Mouse (Mus musculus) left cerebral cortex, postnatal 4 days (tissue): ENCODE results near the gene Znfx1. TPM values are rescaled to one million over a fixed set of nuclear protein-coding genes. Genes with fewer than 3 reads are reported as not detected.
A peak's percentile ranks its signal among the peaks of the same experiment; 100 is the strongest.

ENCODE experiments used
- DNase-seq: peaks from one replicate; pipeline ENCODE4 v3.0.0-alpha.2; 2022
- intact Hi-C: fragments of 180-260 bp; cut with DNase I; formaldehyde crosslinking; loops from one replicate; pipeline ENCODE4 v1.15.1; 2025
- total RNA-seq, 2 experiments: library from RNA; stranded (reverse); gene quantifications; 2 replicates each; pipeline ENCODE4 v1.2.3; 2021

Gene Znfx1
- total RNA-seq, result 10 to 100 TPM; 30.3 to 32.1 TPM

DNA sequence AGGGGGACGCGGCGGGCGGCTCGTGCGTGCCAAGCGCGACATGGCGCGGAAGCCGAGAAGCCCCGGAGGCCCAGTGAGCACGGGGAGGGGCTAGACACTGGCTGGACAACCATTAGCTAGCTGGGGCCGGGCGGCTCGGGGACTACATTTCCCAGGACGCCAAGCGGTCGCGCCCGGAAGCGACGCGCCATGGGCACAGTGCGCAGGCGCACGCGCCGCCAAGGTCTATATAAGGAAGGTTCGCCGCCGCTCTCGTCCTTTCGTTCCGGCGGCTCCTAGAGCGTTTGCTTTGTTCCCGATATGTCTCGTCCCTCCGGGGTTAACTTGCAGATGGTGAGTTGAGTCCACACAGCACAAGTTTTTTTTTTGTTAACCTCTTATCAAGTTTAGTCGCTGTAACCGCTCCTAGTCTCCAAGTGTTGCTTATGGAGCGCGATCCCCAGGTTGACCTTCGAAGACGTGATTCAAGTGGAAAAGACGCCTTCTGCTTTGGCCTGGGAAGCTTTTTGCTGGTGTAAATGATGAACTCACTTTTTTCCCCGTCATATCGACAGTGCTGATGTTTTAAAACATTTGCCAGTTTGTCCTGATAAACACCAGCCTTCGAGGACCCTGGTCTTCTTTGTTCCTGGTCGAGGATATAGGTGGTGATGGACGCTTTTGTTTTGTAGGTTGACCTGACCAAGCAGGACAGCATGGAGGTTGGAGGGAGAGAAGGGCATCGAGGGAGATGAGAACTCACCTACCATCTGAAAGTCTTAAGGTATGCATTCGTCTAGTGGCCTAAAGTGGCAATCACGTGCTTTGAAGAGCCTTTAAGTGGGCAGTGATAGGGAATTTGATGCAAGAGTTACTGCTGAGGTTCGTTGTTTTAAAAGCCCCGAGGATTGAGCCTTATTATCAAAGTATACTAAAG, at the start of gene Znfx1:
TSS of gene Znfx1 (minus strand) at position 51 of the 916 bp plus-strand sequence.
- intact Hi-C loops, result no loop called here
- DNase-seq, result peak; percentile 98

GRCm38 (mm10) chr2:167112259-167112658, 49.4 kb upstream of the Znfx1 start:
- DNase-seq, result peak; percentile 48
- intact Hi-C loops, result no loop called here

DNA sequence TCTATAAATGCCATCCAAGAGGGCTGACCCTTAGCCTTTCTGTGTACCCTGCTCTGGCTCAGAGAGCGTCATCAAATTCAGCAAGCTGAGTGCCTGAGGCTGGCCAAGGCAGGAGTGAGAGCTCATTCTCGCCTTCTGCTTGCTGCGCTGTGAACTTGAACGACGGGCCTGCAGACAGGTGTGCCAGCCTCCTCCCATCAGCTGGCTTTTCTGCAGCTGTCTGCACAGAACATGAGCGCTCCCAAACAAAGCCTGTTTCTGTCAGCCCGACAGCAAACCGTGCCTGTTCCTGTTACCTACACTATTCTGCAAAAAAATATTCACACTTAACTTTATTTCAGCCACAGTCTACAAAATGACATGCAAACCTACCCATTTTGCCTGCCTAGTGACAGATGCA, 46.7 kb upstream of the Znfx1 start:
- no peak for DNase-seq
- intact Hi-C loops, result no loop called here

DNA sequence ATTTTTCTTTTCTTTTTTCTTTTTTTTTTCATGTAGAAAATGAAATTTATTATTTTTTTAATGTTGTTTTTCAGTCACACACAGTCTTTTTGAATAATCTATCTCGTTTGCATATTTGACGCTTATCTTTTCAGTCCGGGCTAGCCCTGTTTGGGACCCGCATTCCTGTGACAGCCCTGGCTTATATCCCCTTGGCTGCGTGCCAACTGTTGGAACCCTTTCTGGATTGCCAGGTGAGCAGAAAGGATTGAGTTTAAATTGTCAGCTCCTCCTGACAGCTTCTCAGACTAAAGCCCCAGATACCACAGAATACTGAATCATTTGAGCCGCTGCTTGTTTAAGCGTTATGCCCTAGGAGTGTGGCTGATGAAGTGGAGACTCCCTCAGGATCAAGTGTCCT, 40.7 kb upstream of the Znfx1 start:
- intact Hi-C loops, result no loop called here

GRCm38 (mm10) chr2:167101743-167102441, 39.1 kb upstream of the Znfx1 start:
- intact Hi-C loops, result no loop called here
- DNase-seq, result no peak

More for the DNA sequence above, 40.7 kb upstream of the Znfx1 start:
- DNase-seq, result peak; percentile 46

DNA sequence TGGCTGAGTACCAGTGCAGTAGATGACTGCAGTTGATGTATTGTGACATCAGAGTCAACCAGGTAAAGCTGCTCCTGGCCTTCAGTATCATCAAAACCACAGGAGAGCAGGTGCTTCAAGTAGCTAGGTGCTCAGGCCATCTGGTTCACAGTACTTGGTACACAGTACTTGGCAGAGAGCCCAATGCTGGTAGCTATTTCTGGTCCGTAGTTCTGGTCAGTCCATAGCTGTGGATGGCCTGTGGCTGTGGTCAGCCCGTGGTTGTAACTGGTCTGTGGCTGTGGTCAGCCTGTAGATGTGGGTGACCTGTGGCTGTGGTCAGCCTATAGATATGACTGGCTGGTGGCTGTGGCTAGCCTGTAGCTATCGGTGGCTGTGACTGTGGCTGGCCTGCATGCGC, 31.9 kb upstream of the Znfx1 start:
- no peak for DNase-seq
- intact Hi-C loops, result no loop called here

GRCm38 (mm10) chr2:167093171-167093900, 30.5 kb upstream of the Znfx1 start:
- intact Hi-C loops, result no loop called here
- no peak for DNase-seq

DNA sequence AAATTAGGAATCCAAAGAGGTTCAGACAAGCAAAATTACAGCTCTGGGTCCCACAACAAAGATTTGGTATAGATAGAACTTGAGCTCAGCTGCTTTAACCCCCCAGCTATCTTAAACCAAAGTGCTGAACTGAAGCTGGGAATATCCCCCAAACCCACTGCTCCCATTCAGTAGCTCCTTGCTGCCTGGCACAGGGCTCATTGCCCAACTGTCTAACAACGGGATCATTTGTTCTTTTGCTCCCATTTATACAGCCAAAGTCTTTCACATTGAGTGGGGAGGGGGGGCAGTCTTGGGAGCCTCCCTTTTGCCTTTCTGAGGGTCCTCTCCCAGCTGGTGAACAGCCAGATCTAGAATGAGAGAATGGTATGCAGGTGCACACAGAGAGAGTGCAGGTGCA, 27.5 kb upstream of the Znfx1 start:
- DNase-seq, result no peak
- intact Hi-C loops, result no loop called here

DNA sequence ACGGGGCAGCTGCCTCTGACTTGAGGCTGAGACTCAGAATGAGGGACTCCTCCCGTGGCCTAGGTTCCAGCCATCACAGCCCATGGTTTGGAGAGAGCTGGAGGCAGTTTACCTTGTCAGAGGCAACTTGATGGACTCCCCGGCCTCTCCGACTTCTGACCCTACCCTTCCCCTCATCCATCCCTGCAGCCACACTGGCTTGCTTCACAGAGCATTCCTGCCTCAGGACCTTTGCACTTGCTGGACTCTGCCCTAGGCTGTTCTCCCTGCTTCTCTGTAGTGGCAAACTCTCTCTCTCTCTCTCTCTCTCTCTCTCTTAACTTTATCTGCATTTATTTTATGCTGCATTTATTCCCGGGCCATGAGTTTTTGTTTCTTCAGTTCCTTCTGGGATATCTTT, 24.0 kb upstream of the Znfx1 start:
- intact Hi-C loops, result no loop called here
- DNase-seq, result no peak

GRCm38 (mm10) chr2:167086092-167086491, 23.3 kb upstream of the Znfx1 start:
- DNase-seq, result no peak
- intact Hi-C loops, result no loop called here

DNA sequence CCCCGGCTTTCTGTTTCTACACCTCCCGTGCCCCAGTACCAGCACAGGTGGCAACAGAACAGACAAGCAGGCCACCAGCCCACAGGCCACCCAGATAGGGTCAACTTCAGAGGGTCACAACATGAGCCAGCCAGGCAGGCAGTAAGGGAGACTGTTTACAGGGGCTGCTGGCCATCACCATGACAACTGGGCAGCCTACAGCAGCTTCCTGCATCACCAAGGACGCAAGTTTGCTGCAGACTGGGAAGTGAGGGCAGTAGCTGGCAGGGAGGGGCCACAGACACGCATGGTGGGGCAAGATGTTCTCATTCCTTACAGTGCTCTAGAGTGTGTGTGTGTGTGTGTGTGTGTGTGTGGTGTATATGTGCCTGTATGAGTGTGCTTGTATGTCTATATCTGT, 18.8 kb upstream of the Znfx1 start:
- no peak for DNase-seq
- intact Hi-C loops, result no loop called here

- no peak for DNase-seq
- intact Hi-C loops, result no loop called here
Observed at GRCm38 (mm10) chr2:167081135-167081534, 18.3 kb upstream of the Znfx1 start.

DNA sequence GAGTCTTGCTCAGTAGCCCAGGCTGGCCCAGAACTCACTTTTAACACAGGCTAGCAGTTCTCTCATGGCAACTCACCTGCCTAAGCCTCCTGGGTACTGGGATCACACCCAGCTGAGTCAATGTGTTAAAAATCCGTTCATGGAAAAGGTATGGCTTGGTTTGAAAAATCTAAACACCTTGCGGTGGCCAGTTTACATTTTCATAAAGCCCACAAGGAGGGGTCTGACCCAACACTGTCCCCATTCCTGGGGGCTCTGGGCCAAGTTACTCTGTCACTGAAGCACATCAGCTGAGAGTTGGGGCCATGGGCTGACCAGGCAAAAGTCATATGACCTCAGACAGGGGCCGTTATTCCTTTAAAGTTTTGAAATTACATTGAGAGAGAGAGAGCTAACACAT, 17.6 kb upstream of the Znfx1 start:
- DNase-seq, result no peak
- intact Hi-C loops, result no loop called here

DNA sequence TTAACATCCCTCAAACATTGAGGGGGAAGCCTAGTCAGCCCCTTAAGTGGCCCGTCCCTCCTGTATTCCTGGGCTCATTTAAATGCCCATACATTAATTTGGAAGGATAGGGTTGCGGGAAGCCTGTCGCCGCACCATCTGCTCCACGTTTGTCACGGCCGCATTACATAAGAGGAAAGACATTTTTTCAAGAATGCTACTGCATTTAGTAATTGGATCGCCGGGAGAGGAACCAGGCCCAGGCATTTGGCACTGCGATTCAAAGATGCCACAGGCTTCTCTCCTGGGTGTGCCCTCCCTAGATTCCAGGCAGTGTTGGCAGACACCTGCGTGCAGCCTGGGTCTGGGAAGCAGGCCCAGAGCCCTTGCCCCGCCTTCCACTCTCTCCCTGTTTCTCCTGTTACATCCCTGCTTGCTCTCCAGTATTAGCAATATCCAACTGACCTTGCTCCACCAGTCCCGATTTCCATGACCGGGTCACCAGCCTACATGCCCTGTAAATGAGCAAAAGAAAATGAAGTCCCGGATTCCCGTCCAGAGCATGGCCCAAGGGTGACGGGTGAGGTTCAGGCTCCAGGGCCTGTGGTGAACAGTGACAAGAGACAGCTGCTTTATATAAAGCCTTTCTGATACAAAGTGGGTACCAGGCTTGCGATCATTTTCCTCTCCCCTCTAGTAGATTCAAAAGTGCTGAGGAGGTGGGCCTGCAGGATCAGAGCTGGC, 16.9 kb upstream of the Znfx1 start:
- intact Hi-C loops, result no loop called here

DNA sequence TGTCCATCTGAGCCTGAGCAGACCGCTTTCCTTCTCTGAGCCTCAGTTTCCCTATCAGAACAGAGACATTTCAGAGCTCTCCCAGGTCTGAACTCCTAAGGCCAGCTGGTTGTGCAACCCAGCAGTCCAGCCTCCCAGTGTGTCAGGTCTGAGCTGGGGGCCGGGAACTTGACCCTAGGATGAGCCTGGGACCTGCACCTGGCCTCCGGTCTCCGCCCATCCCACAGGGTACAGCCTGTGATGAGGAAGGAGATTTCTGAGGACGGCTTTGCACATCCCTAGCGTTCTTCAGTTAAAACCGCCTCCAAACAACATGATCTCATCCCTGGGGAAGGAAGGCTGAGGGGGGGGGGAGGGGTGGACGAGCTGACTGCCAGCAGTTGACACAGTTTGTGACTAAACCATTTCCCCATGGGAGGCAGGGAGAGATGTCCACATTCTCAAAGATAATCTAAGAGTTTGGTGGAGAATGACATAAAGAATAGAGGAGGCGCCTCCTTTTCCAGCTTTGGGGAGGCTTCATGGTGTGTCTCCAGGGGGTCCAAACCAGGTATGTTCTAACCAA, 16.2 kb upstream of the Znfx1 start:
- intact Hi-C loops, result no loop called here
- DNase-seq, result no peak

More for the DNA sequence above, 16.9 kb upstream of the Znfx1 start:
- peak; percentile 57 for DNase-seq

GRCm38 (mm10) chr2:167078486-167078885, 15.7 kb upstream of the Znfx1 start:
- intact Hi-C loops, result no loop called here
- no peak for DNase-seq

GRCm38 (mm10) chr2:167077199-167077962, 14.6 kb upstream of the Znfx1 start:
- no peak for DNase-seq
- intact Hi-C loops, result no loop called here

DNA sequence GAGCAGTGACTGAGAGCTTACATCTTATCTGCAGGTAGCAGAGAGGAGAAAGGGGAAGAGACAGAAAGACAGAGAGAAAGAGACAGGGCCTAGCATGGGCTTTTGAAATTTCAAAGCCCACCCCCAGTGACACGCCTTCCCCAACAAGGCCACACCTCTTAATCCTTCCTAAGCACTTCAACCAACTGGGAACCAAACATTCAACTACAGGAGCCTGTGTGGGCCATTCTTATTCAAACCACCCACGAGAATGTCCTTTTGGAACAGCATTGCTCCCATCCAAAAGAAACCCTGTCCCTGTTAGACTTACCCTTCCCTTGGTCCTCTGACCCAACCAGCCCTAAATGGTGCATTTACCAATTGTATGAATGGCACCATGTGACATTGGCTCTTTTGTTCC, 13.9 kb upstream of the Znfx1 start:
- no peak for DNase-seq
- intact Hi-C loops, result no loop called here

DNA sequence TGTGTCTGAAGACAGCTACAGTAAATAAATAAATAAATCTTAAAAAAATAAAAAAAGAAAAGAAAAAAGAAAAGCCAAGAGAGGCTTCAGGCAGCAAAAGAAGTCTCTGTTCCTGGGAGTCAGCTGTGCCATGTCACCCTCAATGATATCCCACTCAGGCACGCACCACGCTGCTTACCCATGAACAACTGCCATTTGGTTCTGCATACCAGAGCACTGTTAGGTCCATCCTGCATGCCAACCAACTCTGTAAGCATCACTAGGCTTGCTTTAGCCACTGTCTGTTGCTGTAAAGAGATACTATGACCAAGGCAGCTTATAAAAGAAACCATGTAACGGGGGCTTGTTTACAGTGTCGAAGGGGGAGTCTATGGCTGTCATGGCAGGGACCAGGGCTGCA, 13.5 kb upstream of the Znfx1 start:
- no peak for DNase-seq

GRCm38 (mm10) chr2:167074587-167074986, 11.8 kb upstream of the Znfx1 start:
- intact Hi-C loops, result loop anchor here (5.0 kb wide), 1 partner anchor 118 kb away; the partner anchor contains the start of gene Kcnb1

More for the DNA sequence above, 13.5 kb upstream of the Znfx1 start:
- intact Hi-C loops, result no loop called here

More at GRCm38 (mm10) chr2:167074587-167074986, 11.8 kb upstream of the Znfx1 start:
- DNase-seq, result no peak
